7 mouse cellular contexts compared by ENCODE assay signal in the genomic region with DNA sequence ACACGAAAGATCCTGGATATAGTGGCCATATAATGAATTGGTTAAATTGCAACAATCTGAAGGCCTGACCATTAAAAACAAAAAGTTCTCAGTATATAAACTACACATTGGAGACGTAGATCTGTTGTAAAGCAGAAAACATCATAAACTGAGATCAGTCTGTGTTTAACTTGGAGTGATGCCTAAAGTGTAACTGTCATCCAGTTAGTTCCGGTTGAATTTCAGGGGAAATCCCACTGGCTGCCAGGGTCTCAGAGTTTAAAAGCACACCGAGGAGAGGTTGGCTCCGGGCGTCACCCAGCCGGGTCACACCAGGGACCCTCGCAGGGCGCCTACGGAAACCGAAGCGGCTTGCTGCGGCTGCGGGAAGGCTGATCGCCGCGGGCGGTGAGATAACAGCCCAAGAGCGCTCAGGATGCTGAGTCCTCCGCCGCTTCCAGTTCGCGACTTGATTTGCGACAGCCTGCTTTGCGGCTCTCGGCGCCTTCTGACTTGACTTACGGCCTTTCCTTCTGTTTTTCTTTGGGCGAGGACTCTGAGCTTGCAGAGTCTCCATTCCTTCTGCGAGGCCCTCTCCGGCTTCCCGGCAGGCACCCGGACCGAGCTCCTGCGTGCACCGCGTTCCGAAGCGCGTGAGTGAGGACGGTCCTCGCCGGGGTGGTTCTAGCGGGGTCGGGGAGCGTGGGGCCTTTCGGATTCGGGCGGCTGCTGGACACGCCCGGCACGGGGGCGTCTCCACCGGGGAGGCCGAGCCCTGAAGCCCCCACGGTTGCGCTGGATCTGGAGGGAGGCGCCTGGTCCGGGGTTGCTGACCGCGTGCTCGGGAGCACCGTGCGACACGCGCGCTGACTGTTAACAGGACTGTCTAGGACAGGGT. TPM values are rescaled to one million over a fixed set of nuclear protein-coding genes. Genes with fewer than 3 reads are reported as not detected.
DNase-seq lines count a peak whose midpoint lies in the region; ATAC-seq lines count a peak whose summit lies in the region.

A gene (plus strand): TSS at position 495 of the 877 bp plus-strand sequence.

- H3K4me3 ChIP-seq in embryonic facial prominence, embryonic 10.5 days = peak within 1 kb of the TSS; percentile 79
- peak within 1 kb of the TSS; percentile 86 for H3K4me3 ChIP-seq in limb, embryonic 10.5 days
- peak within 1 kb of the TSS; percentile 93 for H3K4me3 ChIP-seq in midbrain, embryonic 13.5 days (replicated peaks)

- no peaks in the 10 kb centered on the region for H3K9me3 ChIP-seq in embryonic facial prominence, embryonic 10.5 days
- no peaks in the 10 kb centered on the region for H3K9me3 ChIP-seq in limb, embryonic 10.5 days (replicated peaks)
- no peaks in the 10 kb centered on the region for H3K9me3 ChIP-seq in midbrain, embryonic 13.5 days

- H3K9ac ChIP-seq in midbrain, embryonic 13.5 days (replicated peaks) = peak within 1 kb of the TSS; percentile 95

- peak; percentile 88 for DNase-seq in adrenal gland, postnatal 10 days
- DNase-seq in embryonic facial prominence, embryonic 10.5 days (ENCODE audit: low spot score) = peak; percentile 89
- DNase-seq in kidney, adult 11 months = peak; percentile 87
- peak; percentile 91 for DNase-seq in limb, embryonic 10.5 days (ENCODE audit: low spot score)
- DNase-seq in spleen, adult 12 weeks (ENCODE audit: low spot score) = peak; percentile 82

- ATAC-seq in granulocyte monocyte progenitor cell, adult 5-6 weeks (replicated peaks; ENCODE audit: poor library complexity, severe bottlenecking) = peak; percentile 94
- ATAC-seq in midbrain, embryonic 13.5 days = peak; percentile 94

- H3K27me3 ChIP-seq in embryonic facial prominence, embryonic 10.5 days (replicated peaks; ENCODE audit: low read depth, poor library complexity, severe bottlenecking) = no peaks in the 10 kb centered on the region
- no peaks in the 10 kb centered on the region for H3K27me3 ChIP-seq in limb, embryonic 10.5 days (ENCODE audit: low read depth, poor library complexity, severe bottlenecking)
- H3K27me3 ChIP-seq in midbrain, embryonic 13.5 days = no peaks in the 10 kb centered on the region

- 2% methylated on average over 67 of the region's 67 CpGs for WGBS in embryonic facial prominence, embryonic 10.5 days
- WGBS in limb, embryonic 10.5 days = 2% methylated on average over 67 of the region's 67 CpGs
- 1% methylated on average over 67 of the region's 67 CpGs for WGBS in midbrain, embryonic 13.5 days

- peak within 1 kb of the TSS; percentile 91 for H3K27ac ChIP-seq in embryonic facial prominence, embryonic 10.5 days (replicated peaks)
- H3K27ac ChIP-seq in limb, embryonic 10.5 days = peak within 1 kb of the TSS; percentile 95
- peak within 1 kb of the TSS; percentile 89 for H3K27ac ChIP-seq in midbrain, embryonic 13.5 days

- H3K4me2 ChIP-seq in midbrain, embryonic 13.5 days (replicated peaks) = peak within 1 kb of the TSS; percentile 80

- peaks cover 13% of the 10 kb centered on the region for H3K4me1 ChIP-seq in embryonic facial prominence, embryonic 10.5 days
- peaks cover 17% of the 10 kb centered on the region for H3K4me1 ChIP-seq in limb, embryonic 10.5 days
- peaks cover 12% of the 10 kb centered on the region for H3K4me1 ChIP-seq in midbrain, embryonic 13.5 days (replicated peaks)

- peaks cover 18% of the 10 kb centered on the region for H3K36me3 ChIP-seq in embryonic facial prominence, embryonic 10.5 days (replicated peaks)
- peaks cover 24% of the 10 kb centered on the region for H3K36me3 ChIP-seq in limb, embryonic 10.5 days
- peaks cover 2% of the 10 kb centered on the region; the same call in 1 of the 2 replicates for H3K36me3 ChIP-seq in midbrain, embryonic 13.5 days

RNA-seq across cellular contexts. Expression of the gene that starts here (rescaled TPM):
- 10 to 100 TPM; 13.0 to 19.4 TPM for total RNA-seq in adrenal gland, postnatal 10 days (2021)
- polyA plus RNA-seq in embryonic facial prominence, embryonic 10.5 days (2016; fragmentation: Nextera tagmentation; extraction: Ambion mirVana) = 23.7 and 24.0 TPM in 2 replicates
- total RNA-seq in granulocyte monocyte progenitor cell, adult 5-6 weeks (2014; fragmentation: Nextera tagmentation) = 14.2 and 27.1 TPM in 2 replicates
- total RNA-seq in granulocyte monocyte progenitor cell, adult 5-6 weeks (2017) = 14.9 and 19.9 TPM in 2 replicates
- polyA plus RNA-seq in limb, embryonic 10.5 days (2016; fragmentation: Nextera tagmentation; extraction: Ambion mirVana) = 25.6 and 25.9 TPM in 2 replicates
- 27.1 and 28.9 TPM in 2 replicates for polyA plus RNA-seq in midbrain, embryonic 13.5 days (2015; fragmentation: Nextera tagmentation; extraction: Ambion mirVana)

Comparison
In these comparisons a context has a peak if more than half of its experiments do, and no peak if none do; other contexts are left out.
1. Peak in every context shown above with its lines: DNase-seq, ATAC-seq, H3K4me3 ChIP-seq and H3K27ac ChIP-seq.